Mouse (Mus musculus): ENCODE measurements around the gene Dhcr24.

DNA sequence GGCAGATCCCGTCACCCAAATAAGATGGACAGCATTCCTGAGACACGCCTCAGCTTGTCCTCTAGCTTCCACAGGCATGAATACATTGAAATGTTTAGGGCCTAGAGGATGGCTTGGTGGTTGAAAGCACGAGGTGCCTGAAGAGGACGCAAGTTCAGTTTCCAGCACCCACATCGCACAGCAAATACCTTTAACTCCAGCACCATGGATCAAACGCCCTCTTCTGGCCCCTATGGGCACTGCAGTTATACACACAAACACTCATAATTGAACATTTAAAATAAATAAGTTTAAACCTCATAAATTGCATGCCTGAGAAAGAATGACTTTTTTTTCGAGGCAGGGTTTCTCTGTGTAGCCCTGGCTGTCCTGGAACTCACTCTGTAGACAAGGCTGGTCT lies 32.8 kb downstream of the Dhcr24 start:
- no peak for TF ChIP-seq POLR2A (IDR thresholded peaks at IDR 0.05; ENCODE audit: extremely low read depth, insufficient read depth, low read length)
- no peak; the same call in 1 of the 2 replicates for TF ChIP-seq CTCF (IDR thresholded peaks at IDR 0.05; ENCODE audit: extremely low read depth, insufficient read depth, low read length)

Data from cortical plate, adult 2 months (tissue).